8 mouse cellular contexts compared by ENCODE assay signal in genomic region chr9:123021636-123022379, GRCm38 (mm10). TPM values are rescaled to one million over a fixed set of nuclear protein-coding genes. Genes with fewer than 3 reads are reported as not detected.
A peak's percentile ranks its signal among the peaks of the same experiment; 100 is the strongest.
DNase-seq lines count a peak whose midpoint lies in the region; ATAC-seq and TF ChIP-seq lines count a peak whose summit lies in the region.

No protein-coding gene starts in this region.

- peak overlapping the region; percentile 88 for H3K9ac ChIP-seq in forebrain, postnatal 0 days

- WGBS in forebrain, postnatal 0 days = 39% methylated on average over 18 of the region's 24 CpGs

- H3K4me2 ChIP-seq in forebrain, postnatal 0 days (ENCODE audit: low read depth) = peak overlapping the region; percentile 77
- peak overlapping the region; percentile 83 for H3K4me2 ChIP-seq in myocyte (ENCODE audit: low read depth)

- peak; percentile 6 to 19 for DNase-seq in gastrocnemius, postnatal 36 days
- DNase-seq in gastrocnemius, postnatal 4 days (ENCODE audit: low spot score in 2 of 2) = no peak
- no peak for DNase-seq in testis, postnatal 14 days (ENCODE audit: low spot score)
- DNase-seq in forebrain, postnatal 0 days = peak; percentile 47
- peak; percentile 14 to 19 for DNase-seq in left cerebral cortex, adult 2 months (ENCODE audit: extremely low spot score in 1 of 2, low spot score in 2 of 2)
- no peak for DNase-seq in thymus, postnatal 4 days

- no peaks in the 10 kb centered on the region for H3K9me3 ChIP-seq in forebrain, postnatal 0 days (ENCODE audit: low read length)

- TF ChIP-seq CTCF in testis, adult 2 months (IDR thresholded peaks at IDR 0.05; ENCODE audit: control insufficient read depth, insufficient read depth, insufficient replicate concordance, low read depth, low read length) = no peak
- TF ChIP-seq CTCF in forebrain, postnatal 0 days (IDR thresholded peaks at IDR 0.05; ENCODE audit: low read depth) = peak; percentile 35
- TF ChIP-seq CTCF in left cerebral cortex, adult 2 months (IDR thresholded peaks at IDR 0.05) = no peak; the same call in 1 of the 2 replicates

- no peak overlapping the region for H3K27ac ChIP-seq in testis, adult 2 months (ENCODE audit: control insufficient read depth, insufficient read depth, low read depth, low read length)
- H3K27ac ChIP-seq in forebrain, postnatal 0 days (ENCODE audit: low read depth, low read length) = no peak overlapping the region
- no peak overlapping the region for H3K27ac ChIP-seq in left cerebral cortex, adult 2 months

- no peak for TF ChIP-seq POLR2A in testis, adult 2 months (IDR thresholded peaks at IDR 0.05; ENCODE audit: control insufficient read depth, low read depth, low read length)
- no peak for TF ChIP-seq POLR2A in myocyte (IDR thresholded peaks at IDR 0.05; ENCODE audit: insufficient read length, low read depth)

- H3K4me3 ChIP-seq in testis, adult 2 months (ENCODE audit: control insufficient read depth, low read depth, low read length) = peak overlapping the region; percentile 71
- peak overlapping the region; percentile 68 for H3K4me3 ChIP-seq in forebrain, postnatal 0 days (ENCODE audit: low read depth, low read length)
- H3K4me3 ChIP-seq in left cerebral cortex, adult 2 months = peak overlapping the region; percentile 94
- H3K4me3 ChIP-seq in myocyte = peak overlapping the region; percentile 72

- H3K79me2 ChIP-seq in myocyte (ENCODE audit: control insufficient read depth, insufficient read depth) = no peaks in the 10 kb centered on the region

- H3K27me3 ChIP-seq in testis, adult 2 months (ENCODE audit: control insufficient read depth, insufficient read depth, low read length) = no peaks in the 10 kb centered on the region
- H3K27me3 ChIP-seq in forebrain, postnatal 0 days (ENCODE audit: insufficient read depth, low read length) = no peaks in the 10 kb centered on the region
- H3K27me3 ChIP-seq in myocyte (ENCODE audit: control insufficient read depth, insufficient read depth, insufficient read length) = no peaks in the 10 kb centered on the region

- intact Hi-C loops in gastrocnemius, postnatal 36 days (cut with DNase I) = no loop called here
- intact Hi-C loops in left cerebral cortex, adult 2 months (cut with DNase I) = loop anchor here (1.0 to 2.0 kb wide), 2 partner anchors 72 to 91 kb away; partner anchors contain the start of genes 1110059G10Rik, Exosc7 and Zdhhc3

- peak overlapping the region; percentile 53 for H3ac ChIP-seq in myocyte (ENCODE audit: control insufficient read depth, insufficient read length)

- ATAC-seq in forebrain, postnatal 0 days = no peak

- peaks cover 6% of the 10 kb centered on the region for H3K4me1 ChIP-seq in testis, adult 2 months (ENCODE audit: control insufficient read depth, insufficient read depth, low read length)
- peaks cover 11% of the 10 kb centered on the region; the same call in 1 of the 2 replicates for H3K4me1 ChIP-seq in forebrain, postnatal 0 days (ENCODE audit: insufficient read depth)

- no peaks in the 10 kb centered on the region for H3K36me3 ChIP-seq in testis, adult 2 months (ENCODE audit: control insufficient read depth, insufficient read depth, low read length)
- no peaks in the 10 kb centered on the region for H3K36me3 ChIP-seq in forebrain, postnatal 0 days (ENCODE audit: insufficient read depth)
- peaks cover 1% of the 10 kb centered on the region for H3K36me3 ChIP-seq in myocyte (ENCODE audit: control insufficient read depth, insufficient read depth)

TF ChIP-seq in myocyte, 11 proteins besides CTCF, POLR2A, EP300 and RAD21:
- no peak for TF ChIP-seq REST (IDR thresholded peaks at IDR 0.05; ENCODE audit: insufficient read depth, insufficient read length)
- TF ChIP-seq CEBPB (IDR thresholded peaks at IDR 0.05; ENCODE audit: insufficient read depth, poor library complexity, severe bottlenecking) = no peak
- no peak for TF ChIP-seq SRF (IDR thresholded peaks at IDR 0.05; ENCODE audit: control insufficient read depth, insufficient read length, low read depth)
- TF ChIP-seq TCF3 (IDR thresholded peaks at IDR 0.05; ENCODE audit: insufficient read length, low read depth) = no peak
- no peak for TF ChIP-seq MAX (IDR thresholded peaks at IDR 0.05; ENCODE audit: low read depth)
- TF ChIP-seq TCF12 (IDR thresholded peaks at IDR 0.05; ENCODE audit: insufficient read depth, poor library complexity, severe bottlenecking) = no peak
- no peak for TF ChIP-seq USF1 (IDR thresholded peaks at IDR 0.05; ENCODE audit: low read depth)
- no peak for TF ChIP-seq E2F4 (IDR thresholded peaks at IDR 0.05; ENCODE audit: insufficient read depth)
- no peak for TF ChIP-seq MYOG (IDR thresholded peaks at IDR 0.05; ENCODE audit: control insufficient read depth in 1 of 3, insufficient read depth in 1 of 3, insufficient read length in 2 of 3, low read depth in 2 of 3)
- no peak for TF ChIP-seq POLR2AphosphoS2 (IDR thresholded peaks at IDR 0.05; ENCODE audit: insufficient read length, low read depth)
- TF ChIP-seq MYOD1 (IDR thresholded peaks at IDR 0.05; ENCODE audit: control insufficient read depth in 1 of 3, insufficient read length in 2 of 3, low read depth in 2 of 3) = no peak
TF ChIP-seq in myocyte: peak in this region for 0.

RNA-seq across cellular contexts. Expression of gene Tmem42, which starts 0.7 kb away (rescaled TPM):
- 10 to 100 TPM in 1 of 2 experiments, 1 to 10 TPM in 1; 9.2 to 10.6 TPM for total RNA-seq in gastrocnemius, postnatal 36 days (2021)
- total RNA-seq in gastrocnemius, postnatal 4 days (2021) = 10 to 100 TPM; 10.4 to 12.0 TPM
- polyA plus RNA-seq in testis, adult 2 months (2012; rRNA removed) = 7.3 and 8.0 TPM in 2 replicates
- 17.7 and 21.9 TPM in 2 replicates for total RNA-seq in forebrain, postnatal 0 days (2014; rRNA removed)
- 33.6 and 38.3 TPM in 2 replicates for polyA plus RNA-seq in forebrain, postnatal 0 days (2015; fragmentation: Nextera tagmentation; extraction: Ambion mirVana)
- 10 to 100 TPM; 23.5 to 27.1 TPM for total RNA-seq in left cerebral cortex, adult 2 months (2021)
- 6.4 TPM for polyA plus RNA-seq in myocyte (2012; fragmentation: generic; extraction: Trizol)

RNA-seq across cellular contexts. Expression of gene Tgm4, which starts 12.7 kb away (rescaled TPM):
- not detected for total RNA-seq in gastrocnemius, postnatal 36 days (2021)
- under 1 TPM in 1 of 2 experiments, not detected in 1; 0.29 TPM for total RNA-seq in gastrocnemius, postnatal 4 days (2021)
- polyA plus RNA-seq in testis, adult 2 months (2012; rRNA removed) = 0.16 and 0.28 TPM in 2 replicates
- total RNA-seq in forebrain, postnatal 0 days (2014; rRNA removed) = 0.52 and 0.54 TPM in 2 replicates
- polyA plus RNA-seq in forebrain, postnatal 0 days (2015; fragmentation: Nextera tagmentation; extraction: Ambion mirVana) = 0.46 and 0.48 TPM in 2 replicates
- total RNA-seq in left cerebral cortex, adult 2 months (2021) = 1 to 10 TPM; 1.8 to 2.6 TPM
- 0.25 TPM for polyA plus RNA-seq in myocyte (2012; fragmentation: generic; extraction: Trizol)

Comparison
In these comparisons a context has a peak if more than half of its experiments do, and no peak if none do; other contexts are left out.
1. DNase-seq: peak in gastrocnemius, postnatal 36 days (2 of 2), forebrain, postnatal 0 days (single experiment) and left cerebral cortex, adult 2 months (2 of 2); none in gastrocnemius, postnatal 4 days (0 of 2), testis, postnatal 14 days (single experiment) and thymus, postnatal 4 days (single experiment).
2. Peak in every context shown above with its lines, with median percentiles within 50 percentile points of each other: H3K4me3 ChIP-seq.